Mouse (Mus musculus): ENCODE measurements around the gene Unc13d. TPM values are rescaled to one million over a fixed set of nuclear protein-coding genes. Genes with fewer than 3 reads are reported as not detected.
"Not testable (repeated sequence)": the region's sequence is repeated elsewhere in the genome, so short reads cannot be mapped to it uniquely, and the experiment has no call there.

Unc13d gene
- 2.0 and 2.6 TPM in 2 replicates for polyA plus RNA-seq (2014; fragmentation: Nextera tagmentation; extraction: Ambion mirVana)

GRCm38 (mm10) chr11:116077446-116078204 lies at the start of gene Unc13d:
TSS of gene Unc13d (minus strand) at chr11:116077961.
- Histone ChIP-seq H3K9me3 (ENCODE audit: control insufficient read depth, low read length) (no peaks in the 10 kb centered on the region), H3K27me3 (replicated peaks; ENCODE audit: control insufficient read depth, insufficient read depth, low read length) (no peaks in the 10 kb centered on the region), H3K9ac (ENCODE audit: low read depth, low read length) (peak within 1 kb of the TSS; percentile 58), H3K36me3 (ENCODE audit: control insufficient read depth, insufficient read depth, low read length) (peaks cover 37% of the 10 kb centered on the region), H3K4me3 (ENCODE audit: low read depth, low read length) (peak within 1 kb of the TSS; percentile 21), H3K4me1 (ENCODE audit: control insufficient read depth, insufficient read depth, low read length) (peaks cover 6% of the 10 kb centered on the region; the same call in 1 of the 2 replicates), H3K27ac (replicated peaks; ENCODE audit: low read depth, low read length) (peak within 1 kb of the TSS; percentile 58; the same call in 1 of the 2 replicates), H3K4me2 (ENCODE audit: low read depth, low read length) (peak within 1 kb of the TSS; percentile 46)
- ATAC-seq (ENCODE audit: low read depth) (peak; percentile 45; the same call in 1 of the 2 replicates), DNase-seq (ENCODE audit: low spot score) (no peak)
- whole genome bisulfite sequencing: 61% methylated on average over 21 of the region's 22 CpGs

- peaks cover 13% of the 10 kb centered on the region for H3K4me1 ChIP-seq (ENCODE audit: control insufficient read depth, insufficient read depth, low read length)
- ATAC-seq (ENCODE audit: low read depth) (no peak), DNase-seq (ENCODE audit: low spot score) (no peak)
- peaks cover 11% of the 10 kb centered on the region for H3K36me3 ChIP-seq (ENCODE audit: control insufficient read depth, insufficient read depth, low read length)
- no peaks in the 10 kb centered on the region for H3K27me3 ChIP-seq (replicated peaks; ENCODE audit: control insufficient read depth, insufficient read depth, low read length)
- H3K4me2 ChIP-seq (ENCODE audit: low read depth, low read length): no peak overlapping the region
- WGBS: 90% methylated on average over 14 of the region's 15 CpGs
- no peak overlapping the region for H3K9ac ChIP-seq (ENCODE audit: low read depth, low read length)
- no peak overlapping the region for H3K4me3 ChIP-seq (ENCODE audit: low read depth, low read length)
- H3K27ac ChIP-seq (replicated peaks; ENCODE audit: low read depth, low read length): no peak overlapping the region
- no peaks in the 10 kb centered on the region for H3K9me3 ChIP-seq (ENCODE audit: control insufficient read depth, low read length)
Measured at GRCm38 (mm10) chr11:116126261-116126660, 48.5 kb upstream of the Unc13d start.

- DNase-seq (ENCODE audit: low spot score); H3K4me2 ChIP-seq (ENCODE audit: low read depth, low read length); H3K4me1 ChIP-seq (ENCODE audit: control insufficient read depth, insufficient read depth, low read length); ATAC-seq (ENCODE audit: low read depth); H3K9ac ChIP-seq (ENCODE audit: low read depth, low read length); H3K27me3 ChIP-seq (replicated peaks; ENCODE audit: control insufficient read depth, insufficient read depth, low read length); H3K4me3 ChIP-seq (ENCODE audit: low read depth, low read length); H3K9me3 ChIP-seq (ENCODE audit: control insufficient read depth, low read length); H3K27ac ChIP-seq (replicated peaks; ENCODE audit: low read depth, low read length): not testable (repeated sequence)
- peaks cover 11% of the 10 kb centered on the region for H3K36me3 ChIP-seq (ENCODE audit: control insufficient read depth, insufficient read depth, low read length)
- WGBS: 88% methylated on average over 8 of the region's 8 CpGs
Measured at GRCm38 (mm10) chr11:116121731-116122245, 44.0 kb upstream of the Unc13d start.

- H3K9ac ChIP-seq (ENCODE audit: low read depth, low read length): no peak overlapping the region
- H3K4me3 ChIP-seq (ENCODE audit: low read depth, low read length): no peak overlapping the region
- H3K4me2 ChIP-seq (ENCODE audit: low read depth, low read length): no peak overlapping the region
- no peaks in the 10 kb centered on the region for H3K4me1 ChIP-seq (ENCODE audit: control insufficient read depth, insufficient read depth, low read length)
- H3K27ac ChIP-seq (replicated peaks; ENCODE audit: low read depth, low read length): peak overlapping the region; percentile 76
- 0 out of 2 replicates have a peak, but pooled peaks cover 2% of the 10 kb centered on the region for H3K9me3 ChIP-seq (ENCODE audit: control insufficient read depth, low read length)
- no peak for DNase-seq (ENCODE audit: low spot score)
- H3K36me3 ChIP-seq (ENCODE audit: control insufficient read depth, insufficient read depth, low read length): no peaks in the 10 kb centered on the region
- H3K27me3 ChIP-seq (replicated peaks; ENCODE audit: control insufficient read depth, insufficient read depth, low read length): no peaks in the 10 kb centered on the region
- no peak for ATAC-seq (ENCODE audit: low read depth)
Measured at GRCm38 (mm10) chr11:116117819-116118218, 40.1 kb upstream of the Unc13d start.

- 0 out of 2 replicates have a peak, but pooled peaks cover 2% of the 10 kb centered on the region for H3K9me3 ChIP-seq (ENCODE audit: control insufficient read depth, low read length)
- DNase-seq (ENCODE audit: low spot score) (peak; percentile 68), ATAC-seq (ENCODE audit: low read depth) (peak; percentile 86)
- peak overlapping the region; percentile 76 for H3K27ac ChIP-seq (replicated peaks; ENCODE audit: low read depth, low read length)
- H3K4me1 ChIP-seq (ENCODE audit: control insufficient read depth, insufficient read depth, low read length): no peaks in the 10 kb centered on the region
- H3K9ac ChIP-seq (ENCODE audit: low read depth, low read length): no peak overlapping the region
- no peak overlapping the region for H3K4me2 ChIP-seq (ENCODE audit: low read depth, low read length)
- no peaks in the 10 kb centered on the region for H3K27me3 ChIP-seq (replicated peaks; ENCODE audit: control insufficient read depth, insufficient read depth, low read length)
- 29% methylated on average over 12 of the region's 12 CpGs for WGBS
- no peaks in the 10 kb centered on the region for H3K36me3 ChIP-seq (ENCODE audit: control insufficient read depth, insufficient read depth, low read length)
- H3K4me3 ChIP-seq (ENCODE audit: low read depth, low read length): no peak overlapping the region
Measured at GRCm38 (mm10) chr11:116117241-116117640, 39.5 kb upstream of the Unc13d start.

GRCm38 (mm10) chr11:116111611-116112203 lies 33.9 kb upstream of the Unc13d start:
- H3K4me2 ChIP-seq (ENCODE audit: low read depth, low read length): no peak overlapping the region
- H3K9ac ChIP-seq (ENCODE audit: low read depth, low read length): no peak overlapping the region
- peaks cover 32% of the 10 kb centered on the region for H3K4me1 ChIP-seq (ENCODE audit: control insufficient read depth, insufficient read depth, low read length)
- no peaks in the 10 kb centered on the region for H3K36me3 ChIP-seq (ENCODE audit: control insufficient read depth, insufficient read depth, low read length)
- peaks cover 46% of the 10 kb centered on the region for H3K27me3 ChIP-seq (replicated peaks; ENCODE audit: control insufficient read depth, insufficient read depth, low read length)
- no peak overlapping the region for H3K4me3 ChIP-seq (ENCODE audit: low read depth, low read length)
- DNase-seq (ENCODE audit: low spot score): no peak
- H3K27ac ChIP-seq (replicated peaks; ENCODE audit: low read depth, low read length): no peak overlapping the region
- H3K9me3 ChIP-seq (ENCODE audit: control insufficient read depth, low read length): no peaks in the 10 kb centered on the region
- WGBS: 82% methylated on average over 19 of the region's 19 CpGs
- no peak for ATAC-seq (ENCODE audit: low read depth)

- H3K36me3 ChIP-seq (ENCODE audit: control insufficient read depth, insufficient read depth, low read length): no peaks in the 10 kb centered on the region
- H3K4me3 ChIP-seq (ENCODE audit: low read depth, low read length): no peak overlapping the region
- WGBS: 80% methylated on average over 4 of the region's 4 CpGs
- ATAC-seq (ENCODE audit: low read depth) (no peak), DNase-seq (ENCODE audit: low spot score) (no peak)
- H3K4me2 ChIP-seq (ENCODE audit: low read depth, low read length): no peak overlapping the region
- no peaks in the 10 kb centered on the region for H3K9me3 ChIP-seq (ENCODE audit: control insufficient read depth, low read length)
- H3K27me3 ChIP-seq (replicated peaks; ENCODE audit: control insufficient read depth, insufficient read depth, low read length): peaks cover 52% of the 10 kb centered on the region
- H3K27ac ChIP-seq (replicated peaks; ENCODE audit: low read depth, low read length): no peak overlapping the region
- H3K4me1 ChIP-seq (ENCODE audit: control insufficient read depth, insufficient read depth, low read length): peaks cover 37% of the 10 kb centered on the region
- H3K9ac ChIP-seq (ENCODE audit: low read depth, low read length): no peak overlapping the region
Measured at GRCm38 (mm10) chr11:116111067-116111466, 33.3 kb upstream of the Unc13d start.

GRCm38 (mm10) chr11:116110540-116110939 lies 32.8 kb upstream of the Unc13d start:
- H3K4me1 ChIP-seq (ENCODE audit: control insufficient read depth, insufficient read depth, low read length): peaks cover 40% of the 10 kb centered on the region
- no peaks in the 10 kb centered on the region for H3K36me3 ChIP-seq (ENCODE audit: control insufficient read depth, insufficient read depth, low read length)
- H3K4me2 ChIP-seq (ENCODE audit: low read depth, low read length): peak overlapping the region; percentile 77
- 28% methylated on average over 9 of the region's 10 CpGs for WGBS
- no peaks in the 10 kb centered on the region for H3K9me3 ChIP-seq (ENCODE audit: control insufficient read depth, low read length)
- H3K4me3 ChIP-seq (ENCODE audit: low read depth, low read length): peak overlapping the region; percentile 53
- DNase-seq (ENCODE audit: low spot score): no peak
- H3K9ac ChIP-seq (ENCODE audit: low read depth, low read length): peak overlapping the region; percentile 67; the same call in 1 of the 2 replicates
- no peak for ATAC-seq (ENCODE audit: low read depth)
- H3K27me3 ChIP-seq (replicated peaks; ENCODE audit: control insufficient read depth, insufficient read depth, low read length): peaks cover 54% of the 10 kb centered on the region
- H3K27ac ChIP-seq (replicated peaks; ENCODE audit: low read depth, low read length): peak overlapping the region; percentile 48; the same call in 1 of the 2 replicates
